Mouse (Mus musculus) intestine, postnatal 0 days (tissue): ENCODE data around the gene D5Ertd579e. TPM values are rescaled to one million over a fixed set of nuclear protein-coding genes. Genes with fewer than 3 reads are reported as not detected.

ENCODE experiments used
- ATAC-seq: fragments of 200-750 bp; cut with Nextera tagmentation; 2 replicates; pipeline ENCODE4 v1.8.0; 2017; ENCODE audit warnings: mild to moderate bottlenecking, moderate TSS enrichment, moderate library complexity
- H3K27ac ChIP-seq: fragments of 300-500 bp; sonication (generic); 2 replicates; pipeline ENCODE4 v1.5.1; 2014; ENCODE audit warnings: mild to moderate bottlenecking, low read depth, low read length, moderate library complexity
- H3K27me3 ChIP-seq: fragments of 300-500 bp; sonication (generic); replicated peaks from 2 replicates; pipeline ENCODE4 v1.6.1; 2014; ENCODE audit warnings: low read length, mixed read lengths; ENCODE audit not compliant: control insufficient read depth, insufficient read depth
- H3K36me3 ChIP-seq: fragments of 300-500 bp; sonication (generic); 2 replicates; pipeline ENCODE4 v1.6.1; 2014; ENCODE audit warnings: mild to moderate bottlenecking, moderate library complexity; ENCODE audit not compliant: control insufficient read depth, insufficient read depth
- H3K4me1 ChIP-seq: fragments of 300-500 bp; sonication (generic); replicated peaks from 2 replicates; pipeline ENCODE4 v1.6.1; 2014; ENCODE audit warnings: antibody characterized with exemption, low read length, mixed read lengths; ENCODE audit not compliant: control insufficient read depth, insufficient read depth
- H3K4me2 ChIP-seq: fragments of 300-500 bp; sonication (generic); replicated peaks from 2 replicates; pipeline ENCODE4 v1.6.1; 2014; ENCODE audit warnings: low read depth, mild to moderate bottlenecking, moderate library complexity
- H3K4me3 ChIP-seq: fragments of 300-500 bp; sonication (generic); 2 replicates; pipeline ENCODE4 v1.5.1; 2014; ENCODE audit warnings: low read depth, low read length
- H3K9ac ChIP-seq: fragments of 300-500 bp; sonication (generic); 2 replicates; pipeline ENCODE4 v1.6.1; 2014; ENCODE audit warnings: mild to moderate bottlenecking, low read depth, low read length
- H3K9me3 ChIP-seq: fragments of 300-500 bp; sonication (generic); 2 replicates; pipeline ENCODE4 v1.6.1; 2016; ENCODE audit warnings: mixed run types; ENCODE audit not compliant: control insufficient read depth
- CTCF ChIP-seq: sonication (generic); IDR thresholded peaks from 2 replicates; pipeline ENCODE4 v1.5.1; 2016; ENCODE audit warnings: low read depth, mild to moderate bottlenecking, control low read depth, antibody characterized with exemption, moderate library complexity
- WGBS: fragments of 180-500 bp; shearing (Covaris S2); extraction: QIAGEN DNeasy Blood & Tissue Kit; methylation state at CpG from one replicate; pipeline ENCODE4 v1.1.7; 2014; 5-methylcytosine and 5-hydroxymethylcytosine counted together
- polyA plus RNA-seq: library from polyadenylated mRNA; unstranded; fragments of >200 nt; fragmentation: Nextera tagmentation; extraction: Ambion mirVana; gene quantifications from 2 replicates; pipeline ENCODE4 v1.2.1, GENCODE M21; 2015

Gene D5Ertd579e
- polyA plus RNA-seq, 1 experiment from 2014 or later = 19.6 TPM

DNA sequence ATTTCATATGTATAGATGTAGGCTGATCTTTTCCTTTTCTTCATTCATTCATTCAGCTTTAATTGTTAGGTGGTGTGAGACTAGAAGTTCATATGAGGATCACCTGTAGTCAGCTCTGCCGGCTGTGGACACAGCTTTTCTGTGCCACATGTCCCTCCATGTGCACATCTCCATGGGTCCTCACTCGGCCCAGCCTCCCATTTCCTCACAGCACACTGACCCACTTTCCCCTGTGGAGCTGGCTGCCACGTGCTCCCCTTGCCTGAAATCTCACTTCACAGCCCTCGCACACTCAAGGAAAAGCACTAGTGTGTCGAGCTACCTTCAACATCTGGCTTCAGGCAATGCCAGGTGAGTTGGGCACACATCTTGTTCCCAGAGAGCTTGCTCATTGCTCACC, 23.3 kb upstream of the D5Ertd579e start:
- H3K27me3 ChIP-seq = no peaks in the 10 kb centered on the region
- ATAC-seq = no peak
- no peak for TF ChIP-seq CTCF

DNA sequence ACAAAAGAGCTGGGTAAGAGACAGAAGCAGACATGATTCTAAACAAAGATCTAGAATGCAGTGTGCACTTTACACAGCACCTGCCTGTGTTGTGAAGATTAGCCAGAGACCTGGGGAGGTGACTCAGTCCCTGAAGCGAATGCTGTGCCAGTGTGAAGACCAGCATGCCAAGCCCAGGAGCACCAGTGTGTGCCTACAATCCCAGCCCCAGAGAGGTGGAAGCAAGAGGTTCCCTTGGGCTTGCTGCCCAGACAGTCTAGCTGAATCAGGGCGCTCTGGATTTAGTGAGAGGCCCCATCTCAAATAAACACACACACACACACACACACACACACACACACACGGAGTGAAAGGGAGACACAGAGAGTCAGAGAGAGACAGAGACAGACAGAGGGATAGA, 22.1 kb upstream of the D5Ertd579e start:
- Histone ChIP-seq H3K4me3 (no peak overlapping the region), H3K9ac (no peak overlapping the region), H3K27ac (no peak overlapping the region), H3K36me3 (no peaks in the 10 kb centered on the region), H3K9me3 (no peaks in the 10 kb centered on the region), H3K4me2 (no peak overlapping the region), H3K27me3 (no peaks in the 10 kb centered on the region), H3K4me1 (no peaks in the 10 kb centered on the region)
- WGBS = 63% methylated on average over 3 of the region's 3 CpGs
- no peak for TF ChIP-seq CTCF
- ATAC-seq = no peak

More for the DNA sequence above, 23.3 kb upstream of the D5Ertd579e start:
- Histone ChIP-seq H3K27ac (no peak overlapping the region), H3K4me3 (no peak overlapping the region), H3K9ac (no peak overlapping the region), H3K9me3 (no peaks in the 10 kb centered on the region), H3K4me2 (no peak overlapping the region), H3K36me3 (no peaks in the 10 kb centered on the region), H3K4me1 (no peaks in the 10 kb centered on the region; the same call in 1 of the 2 replicates)
- WGBS = 81% methylated on average over 5 of the region's 5 CpGs

DNA sequence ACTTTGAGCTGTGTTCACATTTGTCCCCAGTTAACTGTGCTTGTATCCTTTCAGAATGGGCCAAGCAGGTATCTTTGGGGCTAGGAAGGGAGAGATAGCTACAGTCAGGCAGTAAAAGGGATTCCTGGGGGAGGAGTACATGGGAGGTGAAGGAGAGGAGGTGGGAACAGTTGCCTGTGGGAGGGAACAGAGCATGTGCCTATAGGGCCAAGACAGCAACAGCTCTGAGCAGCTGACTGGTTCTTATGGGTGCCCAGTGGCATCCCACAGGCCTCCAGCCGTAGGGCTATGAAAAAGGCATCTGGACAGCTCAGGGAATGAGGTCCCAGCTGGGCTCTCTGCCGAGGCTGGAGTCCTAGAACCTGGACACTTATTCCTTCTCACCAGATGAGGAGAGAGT, 21.0 kb upstream of the D5Ertd579e start:
- H3K9me3 ChIP-seq = no peaks in the 10 kb centered on the region
- no peak overlapping the region for H3K4me3 ChIP-seq
- WGBS = 68% methylated on average over 2 of the region's 2 CpGs
- no peaks in the 10 kb centered on the region for H3K4me1 ChIP-seq
- H3K27ac ChIP-seq = no peak overlapping the region
- H3K27me3 ChIP-seq = no peaks in the 10 kb centered on the region
- no peak overlapping the region for H3K9ac ChIP-seq
- ATAC-seq = no peak
- no peak for TF ChIP-seq CTCF
- H3K4me2 ChIP-seq = no peak overlapping the region
- no peaks in the 10 kb centered on the region for H3K36me3 ChIP-seq

DNA sequence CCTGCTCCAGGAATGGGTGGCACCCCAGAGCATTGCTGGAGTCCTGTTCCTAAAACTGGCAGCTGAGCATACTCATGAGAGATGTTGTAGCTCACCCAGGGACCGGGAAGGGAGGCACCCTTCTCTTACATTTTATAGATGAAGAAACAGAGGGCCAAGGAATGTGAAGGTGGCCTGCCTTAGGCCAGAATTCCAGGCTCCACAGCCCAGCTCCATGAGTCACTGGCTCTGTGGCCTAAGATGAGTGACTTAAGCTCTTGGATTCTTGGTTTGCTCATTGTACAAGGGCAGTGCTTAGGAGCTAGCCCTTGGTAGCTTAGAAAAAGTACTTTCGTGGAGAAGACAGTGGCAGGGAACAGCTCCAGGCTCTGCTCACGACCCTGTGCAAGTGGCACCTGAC, 19.0 kb upstream of the D5Ertd579e start:
- H3K27ac ChIP-seq = no peak overlapping the region
- no peaks in the 10 kb centered on the region for H3K27me3 ChIP-seq
- 77% methylated on average over 3 of the region's 3 CpGs for WGBS
- H3K9me3 ChIP-seq = no peaks in the 10 kb centered on the region
- no peaks in the 10 kb centered on the region for H3K36me3 ChIP-seq
- no peak for ATAC-seq
- H3K4me3 ChIP-seq = no peak overlapping the region
- H3K4me1 ChIP-seq = no peaks in the 10 kb centered on the region
- no peak overlapping the region for H3K4me2 ChIP-seq
- TF ChIP-seq CTCF = no peak
- H3K9ac ChIP-seq = no peak overlapping the region

DNA sequence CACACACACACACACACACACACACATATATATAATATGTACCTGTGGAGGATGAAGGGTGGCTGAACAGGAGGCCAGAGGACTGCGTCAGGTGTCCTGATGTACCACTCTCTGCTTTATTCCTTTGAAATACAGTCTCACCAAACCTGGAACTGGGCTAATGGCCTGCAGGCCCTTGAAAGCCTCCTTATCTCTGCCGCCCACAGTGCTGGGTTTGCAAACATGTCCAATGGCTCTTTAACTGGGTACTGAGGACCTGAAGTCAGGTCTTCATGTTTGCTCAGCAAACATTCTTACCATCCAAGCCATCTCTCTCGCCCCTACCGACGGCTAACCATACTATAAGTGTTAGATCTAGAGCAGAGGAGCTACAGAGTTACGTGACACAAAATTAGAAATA, 17.9 kb upstream of the D5Ertd579e start:
- Histone ChIP-seq H3K4me3 (no peak overlapping the region), H3K36me3 (no peaks in the 10 kb centered on the region), H3K4me1 (no peaks in the 10 kb centered on the region), H3K9me3 (no peaks in the 10 kb centered on the region), H3K9ac (no peak overlapping the region), H3K4me2 (peak overlapping the region; percentile 61; the same call in 1 of the 2 replicates), H3K27me3 (no peaks in the 10 kb centered on the region), H3K27ac (peak overlapping the region; percentile 86)
- no peak for TF ChIP-seq CTCF
- WGBS = 66% methylated on average over 6 of the region's 6 CpGs
- ATAC-seq = no peak

DNA sequence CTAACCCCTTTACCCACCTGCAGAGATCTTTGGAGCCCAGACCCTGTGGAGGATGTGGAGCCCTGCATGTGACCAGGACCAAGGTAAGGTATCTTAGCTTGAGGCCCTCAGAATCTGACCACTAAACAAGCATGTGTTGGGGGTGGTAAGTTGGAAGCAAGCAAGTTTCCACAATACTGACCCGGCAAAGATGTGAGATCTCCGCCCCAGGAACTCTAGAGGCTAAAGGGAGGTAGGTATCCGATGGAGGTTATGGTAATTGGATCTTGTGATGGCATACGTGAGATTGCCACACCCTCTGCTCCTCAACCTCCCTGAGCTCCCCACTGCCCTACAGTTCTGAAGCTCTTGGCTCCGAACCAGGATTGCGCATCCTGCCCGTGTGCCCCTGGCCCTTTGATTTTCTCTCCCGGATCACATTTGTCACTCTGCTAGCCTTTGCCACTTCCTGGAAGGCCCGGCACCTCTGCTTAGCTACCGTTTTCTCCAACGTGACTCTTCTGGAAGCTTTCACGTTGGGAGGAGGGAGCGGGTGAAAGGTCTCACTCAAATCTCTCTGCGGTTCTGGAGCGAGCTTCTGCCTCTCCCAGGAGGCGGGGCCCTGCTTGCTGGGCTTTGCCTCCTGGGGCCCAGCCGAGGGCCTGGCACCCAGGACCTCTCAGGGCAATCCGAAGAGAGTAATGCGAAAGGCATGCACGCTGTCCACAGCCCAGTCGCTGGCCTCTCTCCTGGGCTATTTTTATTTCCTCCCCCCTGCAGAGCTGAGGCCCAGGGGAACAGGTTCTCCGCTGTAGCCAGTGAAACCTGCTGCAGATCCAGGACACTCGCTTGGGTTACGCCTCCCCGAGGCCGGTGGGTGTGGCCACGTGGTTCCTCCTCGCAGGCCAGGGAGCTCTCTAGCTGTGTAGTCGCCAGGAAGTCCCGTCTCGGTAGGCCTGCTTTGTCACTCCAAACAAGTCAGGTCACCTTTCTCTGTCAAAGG, 17.0 kb upstream of the D5Ertd579e start:
- Histone ChIP-seq H3K9me3 (no peaks in the 10 kb centered on the region), H3K9ac (peak overlapping the region; percentile 8; the same call in 1 of the 2 replicates), H3K4me1 (no peaks in the 10 kb centered on the region), H3K36me3 (no peaks in the 10 kb centered on the region), H3K4me3 (peak overlapping the region; percentile 19), H3K4me2 (peak overlapping the region; percentile 61), H3K27ac (peak overlapping the region; percentile 86), H3K27me3 (no peaks in the 10 kb centered on the region)
- WGBS = 4% methylated on average over 31 of the region's 31 CpGs
- peak; percentile 96 for ATAC-seq
- TF ChIP-seq CTCF = peak; percentile 30; the same call in 1 of the 2 replicates
